Mouse (Mus musculus): ENCODE measurements around the gene Gpha2.

GRCm38 (mm10) chr19:6216046-6216705 is 10.0 kb upstream of the Gpha2 start:
- TF ChIP-seq EP300 (IDR thresholded peaks at IDR 0.05; ENCODE audit: low read length) = no peak
- no peak for TF ChIP-seq CTCF (conservative IDR thresholded peaks at IDR 0.05 in 1 of 2, IDR thresholded peaks at IDR 0.05 in 1 of 2; ENCODE audit: low read depth in 2 of 2, low read length in 2 of 2)
- no peak for TF ChIP-seq NRF1 (IDR thresholded peaks at IDR 0.05; ENCODE audit: low read depth, low read length)
- no peak for TF ChIP-seq USF1 (IDR thresholded peaks at IDR 0.05; ENCODE audit: low read depth, low read length)
- no peak for TF ChIP-seq NELFE (IDR thresholded peaks at IDR 0.05; ENCODE audit: low read depth, low read length)
- TF ChIP-seq CHD2 (IDR thresholded peaks at IDR 0.05; ENCODE audit: low read length) = no peak
- TF ChIP-seq UBTF (IDR thresholded peaks at IDR 0.05; ENCODE audit: low read depth, low read length) = no peak
- TF ChIP-seq MXI1 (IDR thresholded peaks at IDR 0.05; ENCODE audit: low read depth, low read length) = no peak
- TF ChIP-seq ZC3H11A (IDR thresholded peaks at IDR 0.05; ENCODE audit: low read depth, low read length) = no peak
- no peak for TF ChIP-seq USF2 (conservative IDR thresholded peaks at IDR 0.05; ENCODE audit: low read depth, low read length)
- TF ChIP-seq ETS1 (conservative IDR thresholded peaks at IDR 0.05; ENCODE audit: low read depth, low read length) = no peak
- no peak for TF ChIP-seq SMC3 (IDR thresholded peaks at IDR 0.05; ENCODE audit: low read depth, low read length)

All from CH12.LX (cell line).